Mouse (Mus musculus) mouse embryonic stem cell (cell line): ENCODE data around the gene H2-Ke6.

Experiments
- in situ Hi-C, 2 experiments: fragments of 300-500 bp; cut with MboI; formaldehyde crosslinking; loops; 1 replicate in 1 of 2; 3 replicates in 1 of 2; pipeline ENCODE4 v1.14.3; 2019 to 2020; ENCODE audit warnings: low sequenced_read_pairs in 2 of 2, low pct_unique_long_range_greater_than_20kb in 1 of 2, mixed read lengths in 1 of 2; ENCODE audit not compliant: unreplicated experiment in 1 of 2

The H2-Ke6 gene

GRCm38 (mm10) chr17:34027656-34028223 is at the start of gene H2-Ke6:
H2-Ke6 (minus strand) TSS chr17:34028060.
- in situ Hi-C loops: no loop called here

DNA sequence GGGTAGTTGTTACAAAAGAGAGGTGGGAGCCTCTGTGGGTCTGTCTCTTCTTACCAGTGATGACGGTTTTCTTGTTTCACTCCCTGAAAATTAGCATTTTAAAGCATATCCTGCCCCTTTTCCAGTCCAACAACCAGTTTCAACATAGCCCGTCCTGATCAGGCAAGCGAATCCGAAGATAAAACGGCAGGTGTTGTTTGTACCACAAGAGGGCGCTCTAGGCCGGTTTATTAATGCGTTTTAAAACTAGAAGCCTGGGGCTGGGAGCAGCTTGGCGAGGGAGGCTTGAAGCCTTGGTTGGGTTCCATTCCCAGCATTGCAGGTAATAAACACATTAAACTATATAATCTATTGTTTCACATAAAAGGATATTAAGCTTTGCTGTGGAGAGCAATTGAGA is 49.7 kb upstream of the H2-Ke6 start:
- in situ Hi-C loops: loop anchor here (10.0 kb wide), 2 partner anchors 87 to 117 kb away; partner anchors contain the start of gene Psmb8 (in 1 of the 2)

DNA sequence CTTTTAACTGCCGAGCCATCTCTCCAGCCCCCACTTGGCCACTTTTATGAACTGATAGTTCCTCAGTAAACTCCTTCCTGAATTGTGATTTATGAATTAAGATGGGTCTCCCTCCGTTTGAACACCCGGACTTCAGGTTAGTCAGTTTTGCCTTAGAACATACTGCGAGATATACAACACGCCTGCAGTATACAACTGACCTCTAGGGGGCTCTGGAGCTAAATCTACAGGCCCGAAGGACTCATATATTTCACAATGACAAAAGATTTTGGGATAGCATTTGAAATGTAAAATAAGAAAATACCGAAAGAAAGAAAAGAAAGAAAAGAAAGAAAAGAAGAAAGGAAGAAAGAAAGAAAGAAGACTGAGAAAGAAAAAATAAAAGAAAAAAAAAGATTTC is 47.4 kb upstream of the H2-Ke6 start:
- in situ Hi-C loops: loop anchor here (10.0 kb wide), 2 partner anchors 90 to 120 kb away; partner anchors contain the start of gene Psmb8 (in 1 of the 2)

GRCm38 (mm10) chr17:34072091-34072490 is 44.2 kb upstream of the H2-Ke6 start:
- in situ Hi-C loops: loop anchor here (10.0 kb wide), 2 partner anchors 93 to 123 kb away; partner anchors contain the start of gene Psmb8 (in 1 of the 2)

GRCm38 (mm10) chr17:34068864-34069263 is 41.0 kb upstream of the H2-Ke6 start:
- in situ Hi-C loops: no loop called here

- in situ Hi-C loops: no loop called here
Observed at GRCm38 (mm10) chr17:34057224-34057623, 29.4 kb upstream of the H2-Ke6 start.

- in situ Hi-C loops: no loop called here
Observed at GRCm38 (mm10) chr17:34047404-34048050, 19.7 kb upstream of the H2-Ke6 start.

DNA sequence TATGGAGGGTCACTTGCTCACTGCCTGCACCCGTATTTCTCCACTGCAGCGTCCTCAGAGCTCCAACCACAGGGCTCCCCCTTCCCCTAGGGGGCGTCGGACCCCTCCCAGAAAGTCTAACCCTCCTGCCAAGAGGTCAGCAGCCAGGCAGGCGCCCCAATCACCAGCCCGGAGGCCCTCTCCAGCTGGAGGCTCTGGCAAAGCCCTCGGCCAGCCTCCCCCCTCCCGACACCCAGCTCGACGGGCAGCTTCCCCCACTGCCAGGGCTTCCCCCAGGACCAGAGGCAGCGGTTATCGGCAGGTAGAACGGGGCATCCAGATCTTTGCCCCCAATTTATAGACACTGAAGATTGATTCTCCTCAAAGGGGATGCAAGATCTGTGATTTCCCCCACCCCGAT is 18.1 kb upstream of the H2-Ke6 start:
- in situ Hi-C loops: no loop called here

GRCm38 (mm10) chr17:34039562-34040450 is 11.9 kb upstream of the H2-Ke6 start:
- in situ Hi-C loops: no loop called here

DNA sequence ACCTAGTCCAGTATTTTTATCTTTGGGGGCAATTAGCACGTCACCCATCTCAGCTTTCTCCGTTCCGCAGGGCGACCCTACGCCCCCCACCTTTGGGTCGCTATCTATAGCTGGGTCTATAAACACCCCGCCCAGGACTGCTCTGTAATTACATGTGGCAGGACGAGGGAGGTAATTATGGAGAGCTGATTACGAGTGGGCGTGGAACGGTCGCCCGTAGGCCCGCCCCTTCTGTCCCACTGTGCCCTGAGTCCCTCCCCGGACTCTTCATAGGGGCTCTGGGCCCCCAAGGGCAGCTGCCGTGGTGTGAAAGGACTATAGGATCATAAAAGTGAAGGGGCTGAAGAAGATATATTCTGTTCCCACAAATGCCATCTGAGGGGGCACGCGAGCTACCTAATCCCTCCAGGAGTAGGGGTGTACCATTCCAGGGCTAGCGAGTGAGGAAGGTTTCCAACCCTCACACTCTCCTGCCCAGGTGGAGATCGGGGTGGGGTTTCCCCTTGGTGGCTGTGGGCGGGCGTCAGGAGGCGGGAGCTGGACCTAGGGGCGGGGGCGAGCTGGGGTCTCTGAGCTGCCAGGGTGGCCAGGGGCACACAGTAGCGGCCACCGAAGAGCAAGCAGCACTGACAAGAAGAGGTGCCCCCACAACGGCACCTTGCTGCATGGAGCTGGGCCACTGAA is 11.2 kb upstream of the H2-Ke6 start, which contains the start of gene Col11a2:
TSS of gene Col11a2 (plus strand) at position 560 of the 684 bp plus-strand sequence.
- in situ Hi-C loops: no loop called here

GRCm38 (mm10) chr17:34038440-34038839 is 10.6 kb upstream of the H2-Ke6 start:
- in situ Hi-C loops: no loop called here

- in situ Hi-C loops: no loop called here
Observed at GRCm38 (mm10) chr17:34037241-34037640, 9.4 kb upstream of the H2-Ke6 start.

DNA sequence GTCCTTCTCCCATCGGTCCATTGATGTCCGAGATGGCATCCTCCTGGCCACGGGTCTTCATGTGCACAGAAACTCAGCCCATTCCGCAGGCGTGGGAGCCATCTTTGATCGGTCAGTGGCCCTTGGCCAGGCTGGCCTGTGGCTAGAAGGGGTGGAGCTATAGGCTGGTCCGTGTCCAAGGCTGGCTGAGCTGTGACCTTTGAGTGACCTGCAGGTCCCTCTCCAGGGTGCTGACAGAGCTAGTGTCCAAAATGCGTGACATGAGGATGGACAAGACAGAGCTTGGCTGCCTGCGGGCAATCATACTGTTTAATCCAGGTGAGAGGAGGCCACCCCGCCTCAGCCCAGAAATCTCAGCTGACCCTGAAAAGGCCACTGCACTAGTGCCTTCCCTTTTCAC is 8.8 kb upstream of the H2-Ke6 start:
- in situ Hi-C loops: no loop called here

DNA sequence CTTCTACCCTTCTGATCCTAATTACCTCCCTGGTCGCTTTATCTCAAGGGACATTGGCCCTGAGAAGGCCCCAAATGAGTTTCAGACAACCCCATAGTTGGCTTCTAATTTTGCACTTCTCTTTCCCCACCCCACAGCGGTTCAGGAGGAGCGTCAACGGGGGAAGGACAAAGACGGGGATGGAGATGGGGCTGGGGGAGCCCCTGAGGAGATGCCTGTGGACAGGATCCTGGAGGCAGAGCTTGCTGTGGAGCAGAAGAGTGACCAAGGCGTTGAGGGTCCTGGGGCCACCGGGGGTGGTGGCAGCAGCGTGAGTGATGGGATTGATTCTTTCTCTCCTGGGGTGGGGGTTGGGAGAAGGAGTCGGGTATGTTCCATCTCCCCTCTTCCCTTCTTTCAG is 7.7 kb upstream of the H2-Ke6 start:
- in situ Hi-C loops: no loop called here

DNA sequence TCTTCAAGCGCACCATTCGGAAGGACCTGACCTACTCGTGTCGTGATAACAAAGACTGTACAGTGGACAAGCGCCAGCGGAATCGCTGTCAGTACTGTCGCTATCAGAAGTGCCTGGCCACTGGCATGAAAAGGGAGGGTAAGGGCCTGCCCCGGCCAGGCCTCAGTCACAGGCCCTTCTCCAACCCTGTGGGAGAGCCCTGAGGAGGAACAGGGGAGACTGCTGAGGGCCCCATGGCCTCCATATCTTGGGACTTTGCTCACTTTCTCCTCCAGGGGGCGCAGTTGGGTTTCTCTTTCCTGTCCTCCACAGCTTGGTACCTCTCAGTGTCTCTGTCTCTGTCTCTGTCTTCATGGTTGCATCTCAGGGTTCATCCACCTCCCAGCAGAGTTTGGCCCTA is 6.2 kb upstream of the H2-Ke6 start:
- in situ Hi-C loops: no loop called here

- in situ Hi-C loops: no loop called here
Observed at GRCm38 (mm10) chr17:34033441-34033840, 5.6 kb upstream of the H2-Ke6 start.

DNA sequence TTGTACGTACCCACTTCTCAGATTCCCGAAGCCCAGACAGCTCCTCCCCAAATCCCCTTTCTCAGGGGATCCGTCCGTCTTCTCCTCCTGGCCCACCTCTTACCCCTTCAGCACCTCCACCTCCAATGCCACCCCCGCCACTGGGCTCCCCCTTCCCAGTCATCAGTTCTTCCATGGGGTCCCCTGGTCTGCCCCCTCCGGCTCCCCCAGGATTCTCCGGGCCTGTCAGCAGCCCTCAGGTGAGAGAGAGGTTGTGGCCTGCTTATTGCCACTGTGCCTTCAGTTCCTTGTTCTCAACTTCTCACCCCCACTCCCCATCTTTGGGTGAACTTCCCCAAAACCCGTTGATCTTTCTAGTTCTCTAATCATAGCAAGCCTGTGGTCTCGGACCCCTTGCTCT is 4.9 kb upstream of the H2-Ke6 start:
- in situ Hi-C loops: no loop called here

- in situ Hi-C loops: no loop called here
Observed at GRCm38 (mm10) chr17:34032174-34032632, 4.3 kb upstream of the H2-Ke6 start.
